Mouse (Mus musculus) liver, embryonic 16.5 days (tissue): ENCODE results near the gene Runx2. TPM values are rescaled to one million over a fixed set of nuclear protein-coding genes. Genes with fewer than 3 reads are reported as not detected.

Experiments used
- polyA plus RNA-seq: library from polyadenylated mRNA; unstranded; fragments of >200 nt; fragmentation: Nextera tagmentation; extraction: Ambion mirVana; gene quantifications from 2 replicates; pipeline ENCODE4 v1.2.1, GENCODE M21; 2015

Runx2 gene
- polyA plus RNA-seq, 1 experiment from 2014 or later, result 0.64 TPM

Other genes starting within 250 kb of the Runx2 start
- gene Supt3, start 37.6 kb downstream of the Runx2 start, polyA plus RNA-seq, result 6.0 and 6.2 TPM in 2 replicates